Mouse (Mus musculus) spleen, adult 10 weeks (tissue): Measurements from ENCODE around the gene Gm5728. TPM values are rescaled to one million over a fixed set of nuclear protein-coding genes. Genes with fewer than 3 reads are reported as not detected.

Source experiments
- polyA plus RNA-seq: library from polyadenylated mRNA; stranded (reverse); fragments of 350-450 nt; fragmentation: Illumina TruSeq; extraction: RNeasy Lipid Tissue Mini Kit (QIAGEN cat#74804); gene quantifications from one replicate; pipeline ENCODE4 v1.2.3, GENCODE M21; 2015; ENCODE audit warnings: low replicate concordance; ENCODE audit not compliant: insufficient read depth

Gene Gm5728
- not detected for polyA plus RNA-seq

DNA sequence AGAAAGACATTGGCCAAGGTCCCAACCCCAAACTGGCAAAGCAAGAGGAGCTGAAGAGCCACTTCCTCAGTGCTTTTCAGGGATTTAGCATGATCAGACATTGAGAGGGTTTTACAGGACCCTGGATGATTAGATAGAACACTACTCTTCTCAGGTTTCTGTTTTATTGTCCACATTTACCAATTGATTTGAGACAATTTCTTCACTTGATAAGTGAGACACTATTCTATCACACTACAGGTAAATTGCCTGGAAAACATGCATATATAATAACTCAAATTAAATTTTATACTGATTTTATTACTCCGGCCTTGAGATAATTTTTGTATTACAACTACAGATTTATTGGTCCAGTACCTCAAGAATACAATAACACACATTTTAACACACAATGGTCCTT is at the start of gene Gm5728:
Gene Gm5728, minus strand, starts transcription at position 101 of the 400 bp plus-strand sequence.

DNA sequence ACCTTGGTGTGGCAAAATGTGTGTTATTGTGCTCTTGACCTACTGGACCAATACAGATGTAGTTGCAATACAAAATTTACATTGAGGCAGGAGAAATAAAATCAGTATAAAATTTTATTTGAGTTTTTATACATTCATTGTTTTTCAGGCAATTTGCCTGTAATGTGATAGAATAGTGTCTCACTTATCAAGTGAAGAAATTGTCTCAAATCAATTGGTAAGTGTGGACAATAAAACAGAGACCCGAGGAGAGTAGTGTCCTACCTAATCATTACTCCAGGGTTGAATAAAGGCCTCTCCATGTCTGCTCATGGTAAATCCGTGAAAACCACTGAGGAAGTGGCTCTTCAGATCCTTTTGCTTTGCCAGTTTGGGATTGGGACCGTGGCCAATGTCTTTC is 42.4 kb upstream of the Gm5728 start, which contains the start of gene Vmn1r100:
Gene Vmn1r100, plus strand, starts transcription at position 301 of the 400 bp plus-strand sequence.

GRCm38 (mm10) chr7:20333965-20334364 is 41.2 kb downstream of the Gm5728 start, which contains the start of gene Gm4133:
Gene Gm4133, minus strand, starts transcription at chr7:20334065.

Other genes starting within 250 kb of the Gm5728 start
- not detected for gene Vmn1r93, start 236.3 kb downstream of the Gm5728 start, polyA plus RNA-seq
- not detected for gene Vmn1r94, start 207.0 kb downstream of the Gm5728 start, polyA plus RNA-seq
- not detected for gene Vmn1r95, start 181.7 kb downstream of the Gm5728 start, polyA plus RNA-seq
- gene Gm6164, start 169.8 kb downstream of the Gm5728 start, polyA plus RNA-seq = not detected
- not detected for gene Gm4498, start 141.6 kb downstream of the Gm5728 start, polyA plus RNA-seq
- gene Gm5890, start 112.6 kb downstream of the Gm5728 start, polyA plus RNA-seq = not detected
- gene Gm4133, start 41.3 kb downstream of the Gm5728 start, polyA plus RNA-seq = not detected
- gene Vmn1r100, start 42.5 kb upstream of the Gm5728 start, polyA plus RNA-seq = not detected
- gene Vmn1r101, start 67.2 kb upstream of the Gm5728 start, polyA plus RNA-seq = not detected
- gene Gm10670, start 99.5 kb upstream of the Gm5728 start, polyA plus RNA-seq = not detected
- gene Vmn1r103, start 135.1 kb upstream of the Gm5728 start, polyA plus RNA-seq = not detected
- gene Vmn1r104, start 158.4 kb upstream of the Gm5728 start, polyA plus RNA-seq = not detected
- not detected for gene Gm5726, start 170.3 kb upstream of the Gm5728 start, polyA plus RNA-seq
- gene Gm4141, start 200.8 kb upstream of the Gm5728 start, polyA plus RNA-seq = not detected
- gene Gm4513, start 223.6 kb upstream of the Gm5728 start, polyA plus RNA-seq = not detected